Mouse (Mus musculus): Measurements from ENCODE around the gene Itga4. TPM values are rescaled to one million over a fixed set of nuclear protein-coding genes. Genes with fewer than 3 reads are reported as not detected.

The Itga4 gene
- total RNA-seq, 1 experiment from 2014 or later: 378 TPM

- no peak for ATAC-seq (ENCODE audit: extremely low read depth, insufficient number of reproducible peaks, low FRiP score, poor library complexity, severe bottlenecking)
Observed at GRCm38 (mm10) chr2:79378346-79379086, 123.3 kb downstream of the Itga4 start.

GRCm38 (mm10) chr2:79379087-79380041 lies 124.1 kb downstream of the Itga4 start:
- ATAC-seq (ENCODE audit: extremely low read depth, insufficient number of reproducible peaks, low FRiP score, poor library complexity, severe bottlenecking): no peak

Other genes starting within 250 kb of the Itga4 start
- not detected in 2 replicates for gene Neurod1, start 201.3 kb downstream of the Itga4 start, total RNA-seq (2017)
- 13.1 and 14.7 TPM in 2 replicates for gene Cerkl, start 201.4 kb downstream of the Itga4 start, total RNA-seq (2017)

All from neutrophil, adult 5-6 weeks (primary cell).